Mouse (Mus musculus) ES-E14 (cell line): Measurements from ENCODE around the gene Ccnb2. TPM values are rescaled to one million over a fixed set of nuclear protein-coding genes. Genes with fewer than 3 reads are reported as not detected.

Source experiments
- DNase-seq: peaks from one replicate; pipeline ENCODE4 v3.0.0-alpha.2; 2013; ENCODE audit warnings: low read depth, low spot score
- H3K27ac ChIP-seq: 2 replicates; pipeline ENCODE4 v1.5.1; 2012; ENCODE audit warnings: low read depth, mild to moderate bottlenecking, low read length, moderate library complexity, mixed read lengths; ENCODE audit not compliant: poor library complexity, insufficient read depth, severe bottlenecking
- H3K36me3 ChIP-seq: 2 replicates; pipeline ENCODE4 v1.6.1; 2012; ENCODE audit warnings: mild to moderate bottlenecking, low read length, moderate library complexity, mixed read lengths; ENCODE audit not compliant: control insufficient read depth, poor library complexity, insufficient read depth, severe bottlenecking
- H3K4me1 ChIP-seq, 2 experiments: fragments of 150-350 bp in 1 of 2; sonication (generic) in 1 of 2; 2 replicates each; pipeline ENCODE4 v1.6.1; 2012; ENCODE audit warnings: low read length in 2 of 2, mild to moderate bottlenecking in 1 of 2, mixed read lengths in 1 of 2; ENCODE audit not compliant: control insufficient read depth in 2 of 2, insufficient read depth in 2 of 2, poor library complexity in 1 of 2
- H3K4me3 ChIP-seq, 2 experiments: fragments of 150-350 bp in 1 of 2; sonication (generic) in 1 of 2; 2 replicates each; pipeline ENCODE4 v1.5.1; 2012; ENCODE audit warnings: low read length in 2 of 2, low read depth in 1 of 2, mild to moderate bottlenecking in 1 of 2, mixed read lengths in 1 of 2; ENCODE audit not compliant: insufficient read depth in 1 of 2, poor library complexity in 1 of 2, severe bottlenecking in 1 of 2
- H3K9ac ChIP-seq: 2 replicates; pipeline ENCODE4 v1.6.1; 2012; ENCODE audit warnings: low read depth, mild to moderate bottlenecking, low read length, mixed read lengths; ENCODE audit not compliant: poor library complexity, insufficient read depth, severe bottlenecking
- H3K9me3 ChIP-seq: fragments of 150-350 bp; sonication (generic); 2 replicates; pipeline ENCODE4 v1.6.1; 2012; ENCODE audit warnings: low read depth, mild to moderate bottlenecking, low read length; ENCODE audit not compliant: control insufficient read depth, insufficient read depth
- CHD2 ChIP-seq: IDR thresholded peaks from 2 replicates; pipeline ENCODE4 v1.6.1; 2014; ENCODE audit warnings: mild to moderate bottlenecking, low read depth, low read length, inconsistent platforms
- HCFC1 ChIP-seq: IDR thresholded peaks from 2 replicates; pipeline ENCODE4 v1.6.1; 2012; ENCODE audit warnings: low read length, inconsistent platforms, borderline replicate concordance; ENCODE audit not compliant: insufficient read depth
- MAFK ChIP-seq: IDR thresholded peaks from 2 replicates; pipeline ENCODE4 v1.6.1; 2014; ENCODE audit warnings: mild to moderate bottlenecking, low read depth, low read length, inconsistent platforms; ENCODE audit not compliant: insufficient read depth
- ZC3H11A ChIP-seq: IDR thresholded peaks from 2 replicates; pipeline ENCODE4 v1.6.1; 2012; ENCODE audit warnings: low read depth, mild to moderate bottlenecking, inconsistent platforms, low read length, borderline replicate concordance
- ZNF384 ChIP-seq: IDR thresholded peaks from 2 replicates; pipeline ENCODE4 v1.6.1; 2012; ENCODE audit warnings: low read depth, low read length, inconsistent platforms
- in situ Hi-C, 2 experiments: fragments of 600-800 bp; cut with MboI; formaldehyde crosslinking; loops; one replicate each; pipeline ENCODE4 v1.15.1; 2025; ENCODE audit warnings: low sequenced_read_pairs in 2 of 2, inconsistent platforms in 1 of 2; ENCODE audit not compliant: unreplicated experiment in 2 of 2
- total RNA-seq: library from RNA; depleted of rRNA; stranded (reverse); fragments of 300-350 nt; gene quantifications from 2 replicates; pipeline ENCODE4 v1.2.3, GENCODE M21; 2012

Ccnb2 gene
- total RNA-seq, 1 experiment = 95.0 TPM

GRCm38 (mm10) chr9:70422661-70423060, 1.3 kb upstream of the Ccnb2 start:
- no peak overlapping the region for H3K9ac ChIP-seq
- no peak overlapping the region for H3K4me3 ChIP-seq
- no peaks in the 10 kb centered on the region for H3K9me3 ChIP-seq
- H3K27ac ChIP-seq = no peak overlapping the region
- TF ChIP-seq MAFK (no peak), CHD2 (no peak), HCFC1 (no peak), ZNF384 (no peak), ZC3H11A (no peak)
- in situ Hi-C loops = no loop called here
- peaks cover 12% of the 10 kb centered on the region for H3K36me3 ChIP-seq
- H3K4me1 ChIP-seq = peaks cover 3 to 8% of the 10 kb centered on the region in 2 experiments; a peak in 3 of 4 replicates
- DNase-seq = no peak

- H3K9me3 ChIP-seq = no peaks in the 10 kb centered on the region
- no peak for TF ChIP-seq CHD2
- TF ChIP-seq ZC3H11A = peak; percentile 76; the same call in 1 of the 2 replicates
- H3K27ac ChIP-seq = no peak overlapping the region
- peak; percentile 46 for DNase-seq
- in situ Hi-C loops = loop anchor here in 1 of 2 experiments (10.0 kb wide), 1 partner anchor 108 kb away; no protein-coding TSS in a partner anchor
- no peak overlapping the region for H3K4me3 ChIP-seq
- H3K4me1 ChIP-seq = peaks cover 3 to 8% of the 10 kb centered on the region in 2 experiments; a peak in 3 of 4 replicates
- no peak overlapping the region for H3K9ac ChIP-seq
- peaks cover 44% of the 10 kb centered on the region for H3K36me3 ChIP-seq
Measured at GRCm38 (mm10) chr9:70416412-70416811, 4.9 kb downstream of the Ccnb2 start.

- peaks cover 0 to 3% of the 10 kb centered on the region in 2 experiments; a peak in 1 of 4 replicates for H3K4me1 ChIP-seq
- TF ChIP-seq HCFC1 (no peak), ZNF384 (no peak), ZC3H11A (no peak), MAFK (no peak), CHD2 (no peak)
- no peaks in the 10 kb centered on the region for H3K9me3 ChIP-seq
- DNase-seq = no peak
- no peak overlapping the region for H3K27ac ChIP-seq
- in situ Hi-C loops = loop anchor here in 1 of 2 experiments (10.0 kb wide), 1 partner anchor 112 kb away; no protein-coding TSS in a partner anchor
- no peak overlapping the region for H3K9ac ChIP-seq
- H3K36me3 ChIP-seq = peaks cover 66% of the 10 kb centered on the region
- H3K4me3 ChIP-seq = no peak overlapping the region
Measured at GRCm38 (mm10) chr9:70413038-70413437, 8.3 kb downstream of the Ccnb2 start.

GRCm38 (mm10) chr9:70410668-70411067, 10.7 kb downstream of the Ccnb2 start:
- Histone ChIP-seq H3K9me3 (no peaks in the 10 kb centered on the region), H3K4me1 (no peaks in the 10 kb centered on the region), H3K9ac (no peak overlapping the region), H3K36me3 (peaks cover 59% of the 10 kb centered on the region), H3K27ac (no peak overlapping the region), H3K4me3 (no peak overlapping the region)
- TF ChIP-seq MAFK = no peak
- TF ChIP-seq CHD2 = no peak
- TF ChIP-seq ZC3H11A = no peak
- no peak for TF ChIP-seq ZNF384
- no peak for TF ChIP-seq HCFC1
- in situ Hi-C loops = loop anchor here in 1 of 2 experiments (10.0 kb wide), 1 partner anchor 114 kb away; no protein-coding TSS in a partner anchor
- DNase-seq = no peak

- DNase-seq = no peak
- Histone ChIP-seq H3K4me1 (no peaks in the 10 kb centered on the region), H3K36me3 (peaks cover 55% of the 10 kb centered on the region), H3K27ac (no peak overlapping the region), H3K9me3 (no peaks in the 10 kb centered on the region), H3K4me3 (no peak overlapping the region), H3K9ac (no peak overlapping the region)
- in situ Hi-C loops = loop anchor here in 1 of 2 experiments (10.0 kb wide), 1 partner anchor 115 kb away; no protein-coding TSS in a partner anchor
- TF ChIP-seq ZC3H11A (no peak), ZNF384 (no peak), MAFK (no peak), CHD2 (no peak), HCFC1 (no peak)
Measured at GRCm38 (mm10) chr9:70409743-70410142, 11.6 kb downstream of the Ccnb2 start.
